ENCODE assay signal across 12 mouse cellular contexts in genomic region chr9:33101206-33101605, GRCm38 (mm10).
DNase-seq lines count a peak whose midpoint lies in the region; ATAC-seq and TF ChIP-seq lines count a peak whose summit lies in the region.
"Had no signal": no experiment of that assay in that cellular context is flagged by ENCODE, and none has a peak within 500 bp of the region (broad histone marks: within the 10 kb centered on the region; RNA-seq: fewer than 3 reads in every experiment).

No protein-coding gene starts in this region.

- H3K4me3 ChIP-seq in heart, embryonic 10.5 days: no peak overlapping the region
- H3K4me3 ChIP-seq in stomach, postnatal 0 days (ENCODE audit: low read depth, low read length): no peak overlapping the region
- H3K4me3 ChIP-seq: liver, embryonic 12.5 days had no signal

- H3K9me3 ChIP-seq in heart, embryonic 10.5 days: no peaks in the 10 kb centered on the region
- H3K9me3 ChIP-seq in stomach, postnatal 0 days (ENCODE audit: control insufficient read depth, low read length): no peaks in the 10 kb centered on the region
- H3K9me3 ChIP-seq: liver, embryonic 12.5 days had no signal

- no peak for TF ChIP-seq EP300 in stomach, postnatal 0 days (optimal IDR thresholded peaks at IDR 0.05)

- peak; percentile 98 for DNase-seq in heart, adult 11 months
- no peak for DNase-seq in heart, embryonic 10.5 days (ENCODE audit: low spot score)
- peak; percentile 19 to 73 for DNase-seq in heart, adult 18-20 months
- peak; percentile 13 for DNase-seq in heart, postnatal 4 days
- peak; percentile 65 for DNase-seq in lung, postnatal 25 days (ENCODE audit: low spot score)
- DNase-seq in thymus, postnatal 4 days: no peak
- no peak for DNase-seq in stomach, postnatal 0 days (ENCODE audit: low spot score)
- no peak for DNase-seq in MN1 (ENCODE audit: low spot score)
- DNase-seq: thymus, adult 18-20 months had no signal

- no peak overlapping the region for H3K9ac ChIP-seq in stomach, postnatal 0 days (ENCODE audit: low read length)
- H3K9ac ChIP-seq: liver, embryonic 12.5 days had no signal

- no peak overlapping the region for H3K27ac ChIP-seq in heart, embryonic 10.5 days
- no peak overlapping the region for H3K27ac ChIP-seq in stomach, postnatal 0 days (replicated peaks)
- H3K27ac ChIP-seq: liver, embryonic 12.5 days had no signal

- H3K4me1 ChIP-seq in heart, embryonic 10.5 days: peaks cover 13% of the 10 kb centered on the region
- no peaks in the 10 kb centered on the region for H3K4me1 ChIP-seq in stomach, postnatal 0 days (replicated peaks; ENCODE audit: control insufficient read depth, insufficient read depth)

- no peak for ATAC-seq in stomach, postnatal 0 days (ENCODE audit: low FRiP score, low TSS enrichment)
- ATAC-seq: hindbrain, embryonic 16.5 days; liver, embryonic 12.5 days; Patski had no signal

- no peaks in the 10 kb centered on the region for H3K27me3 ChIP-seq in heart, embryonic 10.5 days (ENCODE audit: insufficient read depth, poor library complexity, severe bottlenecking)
- no peaks in the 10 kb centered on the region for H3K27me3 ChIP-seq in stomach, postnatal 0 days (ENCODE audit: control insufficient read depth, insufficient read depth, low read length)
- H3K27me3 ChIP-seq: liver, embryonic 12.5 days had no signal

- TF ChIP-seq CTCF in stomach, postnatal 0 days (IDR thresholded peaks at IDR 0.05; ENCODE audit: low read depth): no peak

- 21% methylated on average over 3 of the region's 3 CpGs for whole genome bisulfite sequencing in heart, embryonic 10.5 days
- 69% methylated on average over 3 of the region's 3 CpGs for whole genome bisulfite sequencing in stomach, postnatal 0 days

- no peak overlapping the region for H3K4me2 ChIP-seq in stomach, postnatal 0 days (replicated peaks; ENCODE audit: low read depth)
- H3K4me2 ChIP-seq: liver, embryonic 12.5 days had no signal

- no peaks in the 10 kb centered on the region for H3K36me3 ChIP-seq in heart, embryonic 10.5 days
- H3K36me3 ChIP-seq in stomach, postnatal 0 days (ENCODE audit: control insufficient read depth, insufficient read depth, low read length): no peaks in the 10 kb centered on the region
- H3K36me3 ChIP-seq: liver, embryonic 12.5 days had no signal

Comparison
In these comparisons a context has a peak if more than half of its experiments do, and no peak if none do; other contexts are left out.
1. DNase-seq: peak in heart, adult 11 months (single experiment), heart, adult 18-20 months (2 of 2), heart, postnatal 4 days (single experiment) and lung, postnatal 25 days (single experiment); none in heart, embryonic 10.5 days (single experiment), thymus, postnatal 4 days (single experiment), stomach, postnatal 0 days (single experiment) and MN1 (single experiment).